Mouse (Mus musculus): Measurements from ENCODE around the gene Zcchc2.

DNA sequence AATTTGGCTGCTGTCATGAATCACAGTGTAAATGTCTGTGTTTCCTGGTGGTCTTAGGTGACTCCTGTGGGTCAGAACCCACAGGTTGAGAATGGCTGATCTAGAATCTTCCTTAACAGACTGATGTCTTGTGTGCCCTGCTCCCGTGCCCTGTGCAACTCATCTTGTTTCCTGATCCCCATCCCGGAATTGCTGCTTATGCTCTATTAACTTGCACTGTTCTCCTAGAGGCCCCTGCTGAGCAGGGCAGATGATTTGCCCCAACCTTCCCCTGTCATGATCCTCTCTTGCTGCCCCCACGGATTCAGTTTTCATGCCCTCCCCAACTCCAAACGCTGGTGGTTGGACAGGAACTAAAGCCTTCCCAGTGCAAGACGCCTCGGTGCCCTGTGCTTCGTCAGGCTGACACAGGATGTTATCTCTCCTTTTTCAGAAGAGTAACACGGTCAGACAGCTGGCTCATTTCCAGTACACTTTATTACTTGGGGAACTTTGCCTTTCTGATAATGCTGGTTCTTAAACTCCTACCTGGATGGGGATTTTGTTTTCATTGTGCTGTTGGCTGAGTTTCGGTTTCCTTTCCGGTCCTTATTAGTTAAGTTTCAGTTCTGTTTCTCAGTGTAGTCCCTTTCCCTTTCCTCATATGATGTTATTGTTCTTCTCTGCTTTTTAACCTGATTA lies 18.6 kb upstream of the Zcchc2 start:
- TF ChIP-seq MAX (IDR thresholded peaks at IDR 0.05; ENCODE audit: low read depth) (no peak), POLR2AphosphoS2 (IDR thresholded peaks at IDR 0.05; ENCODE audit: insufficient read length, low read depth) (no peak), POLR2A (IDR thresholded peaks at IDR 0.05; ENCODE audit: insufficient read length, low read depth) (no peak), TCF12 (IDR thresholded peaks at IDR 0.05; ENCODE audit: insufficient read depth, poor library complexity, severe bottlenecking) (no peak), E2F4 (IDR thresholded peaks at IDR 0.05; ENCODE audit: insufficient read depth) (no peak), REST (IDR thresholded peaks at IDR 0.05; ENCODE audit: insufficient read depth, insufficient read length) (no peak), USF1 (IDR thresholded peaks at IDR 0.05; ENCODE audit: low read depth) (no peak), MYOD1 (IDR thresholded peaks at IDR 0.05; ENCODE audit: control insufficient read depth in 1 of 3, insufficient read length in 2 of 3, low read depth in 2 of 3) (no peak), TCF3 (IDR thresholded peaks at IDR 0.05; ENCODE audit: insufficient read length, low read depth) (no peak), MYOG (IDR thresholded peaks at IDR 0.05; ENCODE audit: control insufficient read depth in 1 of 3, insufficient read depth in 1 of 3, insufficient read length in 2 of 3, low read depth in 2 of 3) (no peak), SRF (IDR thresholded peaks at IDR 0.05; ENCODE audit: control insufficient read depth, insufficient read length, low read depth) (no peak)

Data from myocyte (in vitro differentiated cells).